Mouse (Mus musculus) hindbrain, embryonic 10.5 days (tissue): ENCODE measurements around the gene Olfr1502. TPM values are rescaled to one million over a fixed set of nuclear protein-coding genes. Genes with fewer than 3 reads are reported as not detected.
"Not testable (repeated sequence)": the region's sequence is repeated elsewhere in the genome, so short reads cannot be mapped to it uniquely, and the experiment has no call there.

Experiments
- DNase-seq: peaks from one replicate; pipeline ENCODE4 v3.0.0-alpha.2; 2017; ENCODE audit warnings: low spot score
- H3K27ac ChIP-seq: fragments of 300-500 bp; sonication (generic); 2 replicates; pipeline ENCODE4 v1.5.1; 2016; ENCODE audit warnings: mild to moderate bottlenecking, moderate library complexity
- H3K27me3 ChIP-seq: fragments of 300-500 bp; sonication (generic); 2 replicates; pipeline ENCODE4 v1.6.1; 2016; ENCODE audit warnings: mild to moderate bottlenecking; ENCODE audit not compliant: poor library complexity, insufficient read depth, severe bottlenecking
- H3K36me3 ChIP-seq: fragments of 300-500 bp; sonication (generic); 2 replicates; pipeline ENCODE4 v1.6.1; 2016; ENCODE audit warnings: mild to moderate bottlenecking, moderate library complexity
- H3K4me1 ChIP-seq: fragments of 300-500 bp; sonication (generic); replicated peaks from 2 replicates; pipeline ENCODE4 v1.6.1; 2016; ENCODE audit warnings: mild to moderate bottlenecking
- H3K4me3 ChIP-seq: fragments of 300-500 bp; sonication (generic); 2 replicates; pipeline ENCODE4 v1.5.1; 2016; ENCODE audit warnings: mild to moderate bottlenecking, moderate library complexity
- H3K9me3 ChIP-seq: fragments of 300-500 bp; sonication (generic); 2 replicates; pipeline ENCODE4 v1.6.1; 2016; ENCODE audit warnings: mild to moderate bottlenecking, moderate library complexity
- WGBS: fragments of 180-500 bp; shearing (Covaris S2); methylation state at CpG from one replicate; pipeline ENCODE4 v1.1.7; 2016; 5-methylcytosine and 5-hydroxymethylcytosine counted together
- polyA plus RNA-seq: library from polyadenylated mRNA; unstranded; fragments of >200 nt; fragmentation: Nextera tagmentation; extraction: Ambion mirVana; gene quantifications from 2 replicates; pipeline ENCODE4 v1.2.1, GENCODE M21; 2016

Olfr1502 gene
- not detected in 2 replicates for polyA plus RNA-seq

DNA sequence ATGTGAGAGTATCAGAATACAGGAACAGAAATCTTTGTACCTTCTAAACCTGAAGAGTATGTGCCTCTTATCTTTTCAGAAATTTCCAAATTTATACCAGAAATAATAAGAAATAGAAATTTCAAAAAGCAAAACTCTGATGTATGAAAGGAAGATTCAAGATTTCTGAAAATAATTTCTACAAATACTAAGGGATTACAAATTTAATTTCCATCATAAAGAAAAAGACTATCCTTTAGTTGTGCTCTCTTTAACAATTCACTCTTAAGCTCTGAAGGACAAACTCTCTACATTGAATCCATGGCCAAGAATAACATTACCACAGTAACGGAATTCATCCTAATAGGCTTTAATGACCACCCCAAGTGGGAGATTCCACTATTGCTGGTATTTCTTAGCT is at the start of gene Olfr1502:
Gene Olfr1502 (plus strand): TSS at position 301 of the 400 bp plus-strand sequence.
- H3K4me1 ChIP-seq: no peaks in the 10 kb centered on the region
- DNase-seq: no peak
- H3K36me3 ChIP-seq: no peaks in the 10 kb centered on the region
- H3K9me3 ChIP-seq: no peaks in the 10 kb centered on the region
- WGBS: 92% methylated on average over 1 of the region's 1 CpGs
- H3K4me3 ChIP-seq: no peak within 1 kb of the TSS
- no peaks in the 10 kb centered on the region for H3K27me3 ChIP-seq
- H3K27ac ChIP-seq: no peak within 1 kb of the TSS

DNA sequence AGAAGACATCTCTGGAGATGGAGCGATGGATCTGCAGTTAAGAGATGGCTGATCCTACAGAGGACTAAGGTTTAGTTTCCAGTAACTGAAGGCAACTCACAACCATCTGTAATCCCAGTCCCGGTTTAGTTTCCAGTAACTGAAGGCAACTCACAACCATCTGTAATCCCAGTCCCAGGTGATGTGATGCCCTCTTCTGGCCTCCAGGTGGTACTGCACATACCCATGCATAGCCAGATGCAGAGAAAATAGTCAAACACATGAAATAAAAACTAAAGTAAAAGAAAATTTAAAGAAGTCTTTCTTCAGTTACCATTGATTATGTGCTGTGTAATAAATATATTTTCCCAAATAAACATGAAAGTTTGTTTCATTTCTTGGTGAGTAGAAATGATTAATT is 48.8 kb upstream of the Olfr1502 start:
- Histone ChIP-seq H3K4me1 (no peaks in the 10 kb centered on the region), H3K4me3 (no peak overlapping the region), H3K27ac (no peak overlapping the region), H3K27me3 (no peaks in the 10 kb centered on the region), H3K9me3 (no peaks in the 10 kb centered on the region), H3K36me3 (no peaks in the 10 kb centered on the region)
- no peak for DNase-seq
- WGBS: 66% methylated on average over 2 of the region's 2 CpGs

DNA sequence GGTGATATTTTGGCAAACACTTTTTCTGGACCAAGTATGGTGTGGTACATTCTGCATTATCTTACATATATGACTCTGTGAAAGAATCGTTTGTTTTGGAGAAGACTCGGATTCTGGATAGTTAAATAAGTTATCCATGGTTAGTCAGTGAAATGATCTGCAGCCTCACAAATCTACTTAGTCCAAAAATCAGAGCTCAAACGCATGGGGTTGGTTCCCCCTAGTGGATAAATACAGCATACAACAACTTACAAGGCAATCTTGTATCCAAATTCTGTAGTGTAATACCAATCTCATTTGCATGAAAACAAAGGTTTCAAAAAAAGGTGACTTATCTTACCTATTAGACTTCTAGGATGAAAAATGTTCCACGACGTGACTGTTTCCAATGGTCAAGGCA is 42.8 kb upstream of the Olfr1502 start:
- DNase-seq: no peak
- no peaks in the 10 kb centered on the region for H3K9me3 ChIP-seq
- H3K27ac ChIP-seq: no peak overlapping the region
- H3K27me3 ChIP-seq: no peaks in the 10 kb centered on the region
- H3K4me3 ChIP-seq: no peak overlapping the region
- H3K4me1 ChIP-seq: no peaks in the 10 kb centered on the region
- WGBS: 36% methylated on average over 5 of the region's 5 CpGs
- H3K36me3 ChIP-seq: no peaks in the 10 kb centered on the region

DNA sequence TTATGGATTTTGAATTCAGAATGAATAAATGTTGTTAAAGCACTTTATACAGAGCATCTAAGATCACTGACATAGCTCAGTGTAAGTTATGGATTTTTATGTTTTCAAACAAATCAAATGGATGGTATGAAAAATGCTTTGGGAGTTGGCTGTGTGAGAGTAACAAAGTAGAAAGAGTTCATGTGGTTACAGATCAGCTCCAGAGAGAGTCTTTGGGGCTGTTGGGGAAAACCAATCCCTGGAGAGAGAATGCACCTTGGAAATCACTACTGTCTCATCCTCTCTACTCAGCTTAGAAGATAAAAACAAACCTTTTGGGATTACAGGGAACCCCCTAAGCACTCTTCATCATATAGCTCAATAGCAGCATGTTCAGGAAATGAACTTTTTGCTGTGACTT is 42.2 kb upstream of the Olfr1502 start, which contains the start of gene Olfr1499:
Gene Olfr1499 (minus strand): TSS at position 101 of the 400 bp plus-strand sequence.
- no peaks in the 10 kb centered on the region for H3K36me3 ChIP-seq
- no peaks in the 10 kb centered on the region for H3K9me3 ChIP-seq
- no peak within 1 kb of the TSS for H3K27ac ChIP-seq
- no peak within 1 kb of the TSS for H3K4me3 ChIP-seq
- H3K27me3 ChIP-seq: no peaks in the 10 kb centered on the region
- DNase-seq: no peak
- no peaks in the 10 kb centered on the region for H3K4me1 ChIP-seq

DNA sequence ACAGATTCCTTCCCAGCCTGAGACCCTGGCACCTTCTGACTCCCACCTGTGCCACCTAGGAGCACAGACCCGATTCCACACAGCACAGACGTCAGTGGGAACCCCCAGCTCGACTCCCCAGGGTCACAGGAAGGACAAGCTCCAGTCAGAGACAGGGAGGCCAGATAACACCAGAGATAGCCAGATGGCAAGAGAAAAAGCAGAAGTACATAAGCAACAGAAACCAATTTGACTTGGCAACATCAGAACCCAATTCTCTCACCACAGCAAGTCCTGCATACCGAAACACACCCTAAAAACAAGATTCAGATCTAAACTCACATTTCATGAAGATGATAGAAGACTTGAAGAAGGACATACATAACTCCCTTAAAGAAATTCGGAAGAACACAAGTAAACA is 40.7 kb upstream of the Olfr1502 start:
- 69% methylated on average over 5 of the region's 5 CpGs for WGBS
- no peak for DNase-seq
- no peaks in the 10 kb centered on the region for H3K27me3 ChIP-seq
- H3K36me3 ChIP-seq: no peaks in the 10 kb centered on the region
- H3K9me3 ChIP-seq: no peaks in the 10 kb centered on the region
- H3K4me1 ChIP-seq: no peaks in the 10 kb centered on the region
- no peak overlapping the region for H3K27ac ChIP-seq
- H3K4me3 ChIP-seq: no peak overlapping the region

DNA sequence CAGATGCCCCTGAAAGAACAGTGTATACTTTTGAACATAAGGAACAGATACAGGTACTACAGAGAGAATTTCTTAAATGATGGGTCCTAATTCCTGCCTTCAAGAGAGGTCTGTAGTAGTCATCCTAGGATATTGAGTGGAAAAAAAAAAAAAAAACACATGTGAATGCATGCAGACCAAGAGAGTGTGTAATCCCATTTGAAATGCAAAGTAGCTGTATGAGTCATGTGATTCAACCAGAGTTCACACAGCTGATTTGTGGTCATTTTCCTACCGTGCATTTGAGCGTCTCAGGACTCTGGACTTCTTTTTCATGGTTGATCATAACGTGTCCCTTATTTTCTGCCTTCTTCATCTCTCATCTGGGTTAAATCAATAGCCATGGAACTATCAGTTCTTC is 33.1 kb upstream of the Olfr1502 start:
- H3K9me3 ChIP-seq: no peaks in the 10 kb centered on the region
- 82% methylated on average over 3 of the region's 3 CpGs for WGBS

DNA sequence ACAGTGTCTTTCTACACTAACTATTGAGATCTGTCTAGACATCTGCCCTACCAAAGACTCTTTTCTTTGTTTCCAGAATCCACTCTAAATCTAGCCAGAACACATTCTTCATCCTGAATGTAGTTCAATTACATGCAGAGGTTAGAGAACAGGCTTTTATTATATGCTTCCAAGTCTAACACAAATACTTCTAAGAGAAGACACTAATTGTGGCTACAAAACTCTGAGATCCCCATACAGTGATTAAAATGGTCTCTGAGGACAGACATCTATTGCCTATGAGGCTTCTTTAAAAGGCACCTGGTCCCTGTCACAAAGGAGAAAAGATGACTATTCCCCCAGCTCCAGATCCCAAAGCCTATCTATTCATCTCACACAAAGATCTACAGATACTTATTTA is 31.2 kb upstream of the Olfr1502 start, which contains the start of gene Olfr1500:
Gene Olfr1500 (minus strand): TSS at position 101 of the 400 bp plus-strand sequence.
- no peak for DNase-seq
- no peaks in the 10 kb centered on the region for H3K36me3 ChIP-seq
- no peak within 1 kb of the TSS for H3K4me3 ChIP-seq
- no peak within 1 kb of the TSS for H3K27ac ChIP-seq
- H3K4me1 ChIP-seq: no peaks in the 10 kb centered on the region
- H3K9me3 ChIP-seq: no peaks in the 10 kb centered on the region
- no peaks in the 10 kb centered on the region for H3K27me3 ChIP-seq

More for the DNA sequence above, 33.1 kb upstream of the Olfr1502 start:
- H3K27me3 ChIP-seq: no peaks in the 10 kb centered on the region
- H3K36me3 ChIP-seq: no peaks in the 10 kb centered on the region
- DNase-seq: no peak
- no peaks in the 10 kb centered on the region for H3K4me1 ChIP-seq
- no peak overlapping the region for H3K27ac ChIP-seq
- no peak overlapping the region for H3K4me3 ChIP-seq

DNA sequence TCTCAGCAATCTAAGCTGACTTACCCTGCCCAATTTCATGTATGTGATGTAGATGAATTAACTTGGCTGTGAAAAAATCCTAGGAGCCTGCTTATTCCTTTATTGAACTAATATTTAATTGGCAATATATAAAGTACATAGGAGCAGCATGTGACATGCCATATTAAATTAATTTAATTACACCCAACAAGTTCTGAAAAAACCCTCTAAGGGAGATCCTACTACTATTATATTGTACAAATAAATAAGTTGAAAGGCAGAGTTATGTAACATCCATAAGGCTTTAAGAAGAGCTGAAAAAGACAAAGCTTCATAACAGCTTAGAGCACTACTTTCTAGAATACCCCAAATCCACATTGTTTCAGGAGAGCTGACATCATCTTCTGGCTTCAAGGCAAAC is 11.0 kb upstream of the Olfr1502 start, which contains the start of gene Olfr1501:
Gene Olfr1501 (minus strand): TSS at position 101 of the 400 bp plus-strand sequence.
- not testable (repeated sequence) for H3K9me3 ChIP-seq, DNase-seq, H3K4me3 ChIP-seq, H3K27ac ChIP-seq, H3K4me1 ChIP-seq, H3K27me3 ChIP-seq, H3K36me3 ChIP-seq

DNA sequence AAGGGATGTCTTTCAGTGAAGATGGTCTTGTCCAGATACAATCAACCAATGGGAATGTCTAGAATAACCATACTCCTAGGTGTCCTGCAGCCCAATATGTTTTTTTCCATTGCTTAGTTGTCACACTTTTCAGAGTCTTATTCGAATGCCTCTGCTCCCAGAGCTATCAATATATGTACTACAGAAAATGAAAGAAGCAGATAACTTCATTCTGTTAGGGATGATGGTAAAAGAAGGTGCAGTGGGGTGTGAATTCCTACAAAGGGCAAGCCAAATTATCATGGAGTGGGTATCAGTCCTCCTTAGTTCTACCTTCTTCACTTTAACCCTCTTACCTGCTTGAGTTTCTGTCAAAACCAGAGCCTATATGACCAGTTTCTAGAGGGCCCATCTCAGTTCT is 36.2 kb downstream of the Olfr1502 start, which contains the start of gene Olfr1504:
Gene Olfr1504 (minus strand): TSS at position 101 of the 400 bp plus-strand sequence.
- DNase-seq: no peak
- no peaks in the 10 kb centered on the region for H3K9me3 ChIP-seq
- WGBS: 62% methylated on average over 1 of the region's 1 CpGs
- H3K4me1 ChIP-seq: no peaks in the 10 kb centered on the region
- no peaks in the 10 kb centered on the region for H3K27me3 ChIP-seq
- no peak within 1 kb of the TSS for H3K27ac ChIP-seq
- no peaks in the 10 kb centered on the region for H3K36me3 ChIP-seq
- no peak within 1 kb of the TSS for H3K4me3 ChIP-seq

Other genes starting within 250 kb of the Olfr1502 start
- gene Olfr1487, start 244.4 kb upstream of the Olfr1502 start, polyA plus RNA-seq: not detected in 2 replicates
- not detected in 2 replicates for gene Olfr1489, start 230.2 kb upstream of the Olfr1502 start, polyA plus RNA-seq
- gene Olfr1490, start 210.7 kb upstream of the Olfr1502 start, polyA plus RNA-seq: not detected in 2 replicates
- not detected in 2 replicates for gene Olfr1491, start 164.5 kb upstream of the Olfr1502 start, polyA plus RNA-seq
- not detected in 2 replicates for gene Olfr1493-ps1, start 138.5 kb upstream of the Olfr1502 start, polyA plus RNA-seq
- not detected in 2 replicates for gene Olfr1494, start 122.1 kb upstream of the Olfr1502 start, polyA plus RNA-seq
- gene Olfr1495, start 97.2 kb upstream of the Olfr1502 start, polyA plus RNA-seq: not detected in 2 replicates
- gene Olfr1496, start 83.9 kb upstream of the Olfr1502 start, polyA plus RNA-seq: not detected in 2 replicates
- not detected in 2 replicates for gene Olfr1497, start 63.6 kb upstream of the Olfr1502 start, polyA plus RNA-seq
- gene Olfr1499, start 42.3 kb upstream of the Olfr1502 start, polyA plus RNA-seq: not detected in 2 replicates
- not detected in 2 replicates for gene Olfr1500, start 31.3 kb upstream of the Olfr1502 start, polyA plus RNA-seq
- gene Olfr1501, start 11.1 kb upstream of the Olfr1502 start, polyA plus RNA-seq: not detected in 2 replicates
- gene Olfr1504, start 36.1 kb downstream of the Olfr1502 start, polyA plus RNA-seq: not detected in 2 replicates
- not detected in 2 replicates for gene Olfr1505, start 51.7 kb downstream of the Olfr1502 start, polyA plus RNA-seq